Mouse (Mus musculus): ENCODE results near the gene Cela3a.

- no peak for TF ChIP-seq POLR2A (IDR thresholded peaks at IDR 0.05; ENCODE audit: control insufficient read depth, extremely low read depth, insufficient read depth, low read length, poor library complexity)
- TF ChIP-seq CTCF (IDR thresholded peaks at IDR 0.05; ENCODE audit: borderline replicate concordance, control insufficient read depth, extremely low read depth, insufficient read depth, low read length, poor library complexity) = no peak
Measured at GRCm38 (mm10) chr4:137360996-137361395, 48.6 kb downstream of the Cela3a start.
